Mouse (Mus musculus) ES-E14 (cell line): ENCODE measurements around the gene Wbp1l. TPM values are rescaled to one million over a fixed set of nuclear protein-coding genes. Genes with fewer than 3 reads are reported as not detected.
A peak's percentile ranks its signal among the peaks of the same experiment; 100 is the strongest.

Experiments used
- DNase-seq: peaks from one replicate; pipeline ENCODE4 v3.0.0-alpha.2; 2013; ENCODE audit warnings: low read depth, low spot score
- H3K27ac ChIP-seq: 2 replicates; pipeline ENCODE4 v1.5.1; 2012; ENCODE audit warnings: low read depth, mild to moderate bottlenecking, low read length, moderate library complexity, mixed read lengths; ENCODE audit not compliant: poor library complexity, insufficient read depth, severe bottlenecking
- H3K36me3 ChIP-seq: 2 replicates; pipeline ENCODE4 v1.6.1; 2012; ENCODE audit warnings: mild to moderate bottlenecking, low read length, moderate library complexity, mixed read lengths; ENCODE audit not compliant: control insufficient read depth, poor library complexity, insufficient read depth, severe bottlenecking
- H3K4me1 ChIP-seq, 2 experiments: fragments of 150-350 bp in 1 of 2; sonication (generic) in 1 of 2; 2 replicates each; pipeline ENCODE4 v1.6.1; 2012; ENCODE audit warnings: low read length in 2 of 2, mild to moderate bottlenecking in 1 of 2, mixed read lengths in 1 of 2; ENCODE audit not compliant: control insufficient read depth in 2 of 2, insufficient read depth in 2 of 2, poor library complexity in 1 of 2
- H3K4me3 ChIP-seq, 2 experiments: fragments of 150-350 bp in 1 of 2; sonication (generic) in 1 of 2; 2 replicates each; pipeline ENCODE4 v1.5.1; 2012; ENCODE audit warnings: low read length in 2 of 2, low read depth in 1 of 2, mild to moderate bottlenecking in 1 of 2, mixed read lengths in 1 of 2; ENCODE audit not compliant: insufficient read depth in 1 of 2, poor library complexity in 1 of 2, severe bottlenecking in 1 of 2
- H3K9ac ChIP-seq: 2 replicates; pipeline ENCODE4 v1.6.1; 2012; ENCODE audit warnings: low read depth, mild to moderate bottlenecking, low read length, mixed read lengths; ENCODE audit not compliant: poor library complexity, insufficient read depth, severe bottlenecking
- H3K9me3 ChIP-seq: fragments of 150-350 bp; sonication (generic); 2 replicates; pipeline ENCODE4 v1.6.1; 2012; ENCODE audit warnings: low read depth, mild to moderate bottlenecking, low read length; ENCODE audit not compliant: control insufficient read depth, insufficient read depth
- CHD2 ChIP-seq: IDR thresholded peaks from 2 replicates; pipeline ENCODE4 v1.6.1; 2014; ENCODE audit warnings: mild to moderate bottlenecking, low read depth, low read length, inconsistent platforms
- HCFC1 ChIP-seq: IDR thresholded peaks from 2 replicates; pipeline ENCODE4 v1.6.1; 2012; ENCODE audit warnings: low read length, inconsistent platforms, borderline replicate concordance; ENCODE audit not compliant: insufficient read depth
- MAFK ChIP-seq: IDR thresholded peaks from 2 replicates; pipeline ENCODE4 v1.6.1; 2014; ENCODE audit warnings: mild to moderate bottlenecking, low read depth, low read length, inconsistent platforms; ENCODE audit not compliant: insufficient read depth
- ZC3H11A ChIP-seq: IDR thresholded peaks from 2 replicates; pipeline ENCODE4 v1.6.1; 2012; ENCODE audit warnings: low read depth, mild to moderate bottlenecking, inconsistent platforms, low read length, borderline replicate concordance
- ZNF384 ChIP-seq: IDR thresholded peaks from 2 replicates; pipeline ENCODE4 v1.6.1; 2012; ENCODE audit warnings: low read depth, low read length, inconsistent platforms
- in situ Hi-C, 2 experiments: fragments of 600-800 bp; cut with MboI; formaldehyde crosslinking; loops; one replicate each; pipeline ENCODE4 v1.15.1; 2025; ENCODE audit warnings: low sequenced_read_pairs in 2 of 2, inconsistent platforms in 1 of 2; ENCODE audit not compliant: unreplicated experiment in 2 of 2
- total RNA-seq: library from RNA; depleted of rRNA; stranded (reverse); fragments of 300-350 nt; gene quantifications from 2 replicates; pipeline ENCODE4 v1.2.3, GENCODE M21; 2012

Wbp1l gene
- total RNA-seq, 1 experiment, result 40.2 TPM

DNA sequence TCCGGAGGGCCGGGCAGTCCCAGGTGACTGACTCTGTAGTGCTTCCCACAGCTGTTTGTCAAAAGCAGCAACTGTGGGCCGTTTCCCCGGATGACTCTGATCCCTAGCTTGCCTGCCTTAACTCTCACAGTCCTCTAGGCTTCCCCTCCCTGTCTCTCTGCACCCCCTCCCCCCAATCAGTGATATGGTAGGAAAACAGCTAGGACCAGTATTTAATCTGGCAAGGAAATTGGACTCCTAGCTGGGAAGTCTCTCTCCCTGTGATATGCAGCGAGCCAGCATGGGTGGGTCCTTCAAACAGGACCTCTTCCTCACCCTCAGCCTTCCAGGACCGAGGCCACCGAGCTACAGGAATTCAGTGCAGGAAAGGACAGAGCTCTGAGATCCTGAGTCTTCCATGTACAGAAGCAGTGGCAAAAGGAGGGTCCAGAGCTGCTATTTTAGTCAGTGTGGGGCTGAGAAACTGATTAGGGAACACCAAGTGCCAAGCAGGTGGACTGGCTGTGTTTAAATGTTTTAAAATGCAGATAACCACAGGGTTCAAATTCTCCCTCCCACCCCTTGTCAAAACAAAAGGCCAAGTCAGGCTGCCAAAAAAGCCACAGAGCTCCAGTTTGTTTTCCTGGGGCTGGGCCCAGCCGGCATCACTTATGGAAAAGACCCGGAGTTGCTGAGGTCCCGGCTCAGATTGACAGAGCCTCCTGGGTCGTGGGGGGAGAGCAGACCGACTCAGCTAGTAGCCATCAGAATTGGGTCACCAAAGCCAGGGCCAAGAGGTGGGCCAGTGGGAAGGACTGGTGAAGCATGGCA is 46.1 kb downstream of the Wbp1l start:
- Histone ChIP-seq H3K9me3 (no peaks in the 10 kb centered on the region), H3K27ac (0 out of 2 replicates have a peak overlapping the region, but pooled peaks have one; percentile 40), H3K9ac (no peak overlapping the region), H3K4me1 (peaks cover 8 to 24% of the 10 kb centered on the region in 2 experiments), H3K4me3 (no peak overlapping the region), H3K36me3 (no peaks in the 10 kb centered on the region; the same call in 1 of the 2 replicates)
- TF ChIP-seq MAFK, result no peak
- TF ChIP-seq ZC3H11A, result no peak
- TF ChIP-seq HCFC1, result no peak
- TF ChIP-seq ZNF384, result no peak
- TF ChIP-seq CHD2, result no peak
- in situ Hi-C loops, result no loop called here
- DNase-seq, result no peak

DNA sequence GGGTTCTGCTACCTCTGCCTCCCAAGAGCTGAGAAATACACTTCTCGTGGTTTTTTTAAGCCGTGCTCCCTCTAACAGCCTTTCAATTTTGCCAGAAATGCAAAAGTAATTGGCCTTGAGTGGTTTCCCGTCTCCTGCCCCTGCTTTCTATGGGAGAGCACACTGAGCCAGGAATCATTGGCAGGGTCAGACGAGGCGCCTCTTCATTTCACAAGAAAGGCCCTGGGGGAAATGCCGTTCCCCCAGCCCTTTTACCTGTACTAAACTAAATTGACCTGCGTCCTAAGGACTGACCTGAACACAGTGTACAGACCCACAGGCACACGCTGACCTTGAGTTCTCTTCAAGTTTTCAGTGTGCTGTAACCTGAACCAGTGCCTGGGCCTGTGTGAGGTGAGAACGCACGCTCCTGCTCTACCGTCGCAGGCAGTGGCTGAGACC is 47.2 kb downstream of the Wbp1l start:
- Histone ChIP-seq H3K4me1 (peaks cover 8 to 20% of the 10 kb centered on the region in 2 experiments; a peak in 3 of 4 replicates), H3K4me3 (no peak overlapping the region), H3K36me3 (no peaks in the 10 kb centered on the region; the same call in 1 of the 2 replicates), H3K9me3 (no peaks in the 10 kb centered on the region), H3K9ac (no peak overlapping the region; the same call in 1 of the 2 replicates), H3K27ac (no peak overlapping the region)
- no peak for DNase-seq
- TF ChIP-seq HCFC1, result no peak
- TF ChIP-seq CHD2, result no peak
- TF ChIP-seq ZNF384, result no peak
- no peak for TF ChIP-seq MAFK
- TF ChIP-seq ZC3H11A, result no peak
- in situ Hi-C loops, result no loop called here

DNA sequence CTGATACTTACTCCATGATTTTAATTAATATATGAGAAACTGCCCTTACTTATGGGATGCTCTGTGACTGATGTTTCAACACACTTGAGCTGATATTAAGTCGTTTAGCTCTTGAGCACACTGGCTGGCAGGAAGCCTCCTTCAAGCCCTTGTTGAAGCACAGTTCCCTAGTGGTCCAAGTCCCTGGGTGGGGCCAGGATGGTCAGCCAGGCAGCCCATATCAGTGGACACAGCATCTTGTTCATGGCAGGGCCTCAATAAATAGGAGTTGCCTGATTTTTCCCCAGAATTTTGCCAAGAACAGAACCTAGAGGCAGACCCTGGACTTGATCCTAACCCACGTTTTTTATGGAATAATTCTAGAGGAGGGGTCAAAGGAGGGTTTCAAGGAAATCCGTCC is 48.4 kb downstream of the Wbp1l start:
- TF ChIP-seq CHD2, result no peak
- Histone ChIP-seq H3K4me1 (peaks cover 3 to 12% of the 10 kb centered on the region in 2 experiments; a peak in 3 of 4 replicates), H3K27ac (no peak overlapping the region), H3K4me3 (no peak overlapping the region), H3K9me3 (no peaks in the 10 kb centered on the region), H3K9ac (no peak overlapping the region), H3K36me3 (peaks cover 1% of the 10 kb centered on the region)
- in situ Hi-C loops, result no loop called here
- DNase-seq, result no peak

DNA sequence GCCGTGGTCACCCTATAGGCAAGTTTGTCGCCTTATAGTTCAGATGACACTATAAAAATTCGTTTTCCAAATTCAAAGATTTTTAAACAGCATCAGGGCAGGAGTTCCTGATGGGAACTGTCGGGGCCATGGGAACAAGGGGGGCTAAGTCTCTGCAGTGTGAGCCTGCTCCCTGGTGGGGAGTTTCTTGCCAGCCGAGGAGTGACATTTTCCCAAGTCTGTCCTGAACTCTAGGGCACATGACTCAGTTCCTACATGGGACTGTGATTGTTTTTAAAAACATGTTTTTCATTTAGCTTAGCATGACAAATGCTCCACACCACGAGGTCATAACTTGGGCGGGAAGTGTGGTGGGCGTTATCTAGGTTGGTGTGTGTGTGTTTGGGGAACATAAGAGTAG is 49.0 kb downstream of the Wbp1l start:
- DNase-seq, result no peak
- peaks cover 3 to 10% of the 10 kb centered on the region in 2 experiments; a peak in 3 of 4 replicates for H3K4me1 ChIP-seq
- no peaks in the 10 kb centered on the region for H3K9me3 ChIP-seq
- in situ Hi-C loops, result no loop called here
- H3K4me3 ChIP-seq, result no peak overlapping the region
- H3K27ac ChIP-seq, result no peak overlapping the region
- no peak overlapping the region for H3K9ac ChIP-seq
- H3K36me3 ChIP-seq, result peaks cover 4% of the 10 kb centered on the region
- TF ChIP-seq ZC3H11A, result no peak
- TF ChIP-seq MAFK, result no peak
- TF ChIP-seq HCFC1, result no peak
- TF ChIP-seq ZNF384, result no peak
- TF ChIP-seq CHD2, result no peak

DNA sequence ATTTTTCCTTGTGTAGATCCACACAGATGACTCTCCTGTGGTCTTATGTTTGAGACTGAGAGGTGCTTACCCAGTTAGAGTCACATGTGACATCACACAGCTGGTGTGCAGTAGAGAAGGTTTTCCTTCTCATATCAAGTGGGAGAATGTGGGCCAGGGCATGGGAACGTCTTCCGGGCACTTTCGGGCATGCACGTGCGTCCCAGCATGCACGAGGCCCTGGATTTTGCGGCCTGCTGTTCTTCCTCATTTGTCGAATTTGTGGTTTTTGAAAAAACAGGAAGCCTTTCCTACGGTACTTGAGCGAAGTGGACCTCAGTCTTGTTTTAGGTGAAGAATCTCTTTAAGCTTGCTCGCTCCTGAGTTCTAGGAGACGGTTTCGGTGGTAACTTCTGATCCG is 49.7 kb downstream of the Wbp1l start:
- TF ChIP-seq CHD2 (no peak), HCFC1 (no peak)
- H3K4me3 ChIP-seq, result no peak overlapping the region
- DNase-seq, result no peak
- no peak overlapping the region for H3K27ac ChIP-seq
- H3K9me3 ChIP-seq, result no peaks in the 10 kb centered on the region
- H3K4me1 ChIP-seq, result peaks cover 3 to 14% of the 10 kb centered on the region in 2 experiments; a peak in 3 of 4 replicates
- H3K36me3 ChIP-seq, result peaks cover 4% of the 10 kb centered on the region
- in situ Hi-C loops, result no loop called here
- no peak overlapping the region for H3K9ac ChIP-seq
